Mouse (Mus musculus): ENCODE measurements at regions not wholly inside any gene's neighbourhood (a gene's known extent, or its start where the extent isn't known, plus 50 kb on each side); places are given as distances from the start of the nearest gene placed in this dataset.

DNA sequence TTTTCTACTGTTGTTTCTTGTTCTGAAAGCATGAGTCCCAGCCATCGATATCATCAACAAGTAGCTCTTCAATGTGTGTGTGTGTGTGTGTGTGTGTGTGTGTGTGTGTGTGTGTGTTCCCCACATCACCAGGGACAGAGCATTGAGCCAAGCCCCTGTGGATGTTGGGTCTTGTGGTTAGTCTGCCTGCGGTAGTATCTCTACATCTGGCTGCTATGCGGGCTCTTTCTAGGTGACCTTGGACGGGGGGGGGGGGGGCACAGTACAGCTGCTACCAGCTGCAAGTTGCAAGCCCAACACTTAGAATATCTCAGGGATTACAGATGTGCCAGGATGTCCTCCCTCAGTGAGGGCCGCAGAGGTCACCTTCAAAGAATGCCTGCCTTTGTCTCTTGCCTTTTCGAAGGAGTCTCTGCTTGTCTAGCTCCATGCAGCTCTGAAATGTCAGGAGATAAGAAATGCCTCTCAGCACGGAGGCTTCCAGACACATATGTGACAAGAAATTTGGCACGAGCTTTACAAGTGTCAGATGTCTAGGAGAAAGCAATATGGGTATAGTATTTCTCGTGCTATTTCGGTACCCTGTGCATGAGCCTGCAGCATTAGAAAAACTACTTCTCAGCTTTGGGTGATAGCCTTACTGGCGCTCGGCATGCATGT is 75.6 kb upstream of the Pgrmc2 start:
- TF ChIP-seq CTCF (IDR thresholded peaks at IDR 0.05; ENCODE audit: extremely low read depth, insufficient read depth, insufficient read length, insufficient replicate concordance) (no peak), POLR2A (IDR thresholded peaks at IDR 0.05; ENCODE audit: low read depth, low read length) (no peak)
